In the genomic region with DNA sequence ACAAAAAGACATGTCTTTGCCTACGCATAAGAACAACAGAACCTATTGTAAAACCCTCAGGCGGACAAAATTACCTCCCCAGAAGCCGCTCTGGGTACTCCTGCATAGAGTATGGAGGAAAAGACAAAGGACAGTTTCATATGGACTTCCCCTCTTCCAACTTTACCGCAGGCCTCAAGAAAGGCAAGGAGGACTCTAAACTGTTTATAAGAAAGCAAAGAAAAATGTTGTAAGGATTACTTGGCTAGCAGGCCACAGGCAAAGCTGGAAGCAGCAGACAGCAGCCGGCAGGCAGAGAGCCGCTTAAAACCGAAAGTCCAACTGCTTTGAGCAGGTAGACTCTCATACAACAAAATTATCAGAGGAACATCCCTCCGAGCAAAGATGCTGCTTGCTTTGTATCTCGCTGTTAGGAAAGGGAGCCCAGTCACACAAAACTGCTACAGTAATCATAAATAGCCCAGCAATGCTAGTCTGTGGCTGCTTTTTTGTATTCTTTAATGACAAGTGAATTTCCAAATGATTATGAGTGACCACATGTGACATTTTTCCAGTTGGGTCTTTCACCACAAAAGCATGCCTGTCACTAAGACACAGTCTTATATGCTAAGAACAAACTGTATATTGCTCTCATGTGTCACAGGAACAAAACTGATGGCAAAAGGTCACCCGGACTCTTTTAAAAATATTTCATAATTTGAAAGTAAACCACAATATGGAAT, we compare ENCODE assay signal across 8 mouse cellular contexts. TPM values are rescaled to one million over a fixed set of nuclear protein-coding genes. Genes with fewer than 3 reads are reported as not detected.
DNase-seq lines count a peak whose midpoint lies in the region; ATAC-seq and TF ChIP-seq lines count a peak whose summit lies in the region.

No protein-coding gene starts in this region.

- H3K9ac ChIP-seq in liver, embryonic 11.5 days (ENCODE audit: low read depth, low read length), result no peak overlapping the region
- no peak overlapping the region for H3K9ac ChIP-seq in neural tube, embryonic 13.5 days

- H3K9me3 ChIP-seq in liver, embryonic 11.5 days (ENCODE audit: control insufficient read depth, low read length), result no peaks in the 10 kb centered on the region
- H3K9me3 ChIP-seq in neural tube, embryonic 13.5 days, result no peaks in the 10 kb centered on the region

- H3K27ac ChIP-seq in liver, embryonic 11.5 days (ENCODE audit: low read depth, low read length), result no peak overlapping the region
- H3K27ac ChIP-seq in neural tube, embryonic 13.5 days (replicated peaks), result no peak overlapping the region

- H3K4me3 ChIP-seq in liver, embryonic 11.5 days (ENCODE audit: low read depth, low read length), result no peak overlapping the region
- H3K4me3 ChIP-seq in neural tube, embryonic 13.5 days, result no peak overlapping the region

- no peaks in the 10 kb centered on the region for H3K36me3 ChIP-seq in liver, embryonic 11.5 days (ENCODE audit: control insufficient read depth, insufficient read depth, low read length)
- no peaks in the 10 kb centered on the region for H3K36me3 ChIP-seq in neural tube, embryonic 13.5 days

- WGBS in liver, embryonic 11.5 days, result 67% methylated on average over 10 of the region's 10 CpGs
- WGBS in neural tube, embryonic 13.5 days, result 38% methylated on average over 10 of the region's 10 CpGs

- TF ChIP-seq CTCF in brain, embryonic 14.5 days (IDR thresholded peaks at IDR 0.05; ENCODE audit: borderline replicate concordance, extremely low read depth, insufficient read depth, insufficient read length), result no peak

- H3K27me3 ChIP-seq in liver, embryonic 11.5 days (replicated peaks; ENCODE audit: control insufficient read depth, insufficient read depth, low read length), result peaks cover 3% of the 10 kb centered on the region; the same call in 1 of the 2 replicates
- peaks cover 40% of the 10 kb centered on the region for H3K27me3 ChIP-seq in neural tube, embryonic 13.5 days

- H3K4me2 ChIP-seq in liver, embryonic 11.5 days, result 0 out of 2 replicates have a peak overlapping the region, but pooled peaks have one; percentile 0
- H3K4me2 ChIP-seq in neural tube, embryonic 13.5 days, result peak overlapping the region; percentile 9; the same call in 1 of the 2 replicates

- H3K4me1 ChIP-seq in liver, embryonic 11.5 days (replicated peaks; ENCODE audit: control insufficient read depth, insufficient read depth, low read length), result peaks cover 8% of the 10 kb centered on the region; the same call in 1 of the 2 replicates
- H3K4me1 ChIP-seq in neural tube, embryonic 13.5 days (replicated peaks), result peaks cover 29% of the 10 kb centered on the region

- TF ChIP-seq POLR2A in brain, embryonic 14.5 days (IDR thresholded peaks at IDR 0.05; ENCODE audit: borderline replicate concordance, extremely low read depth, insufficient read depth, insufficient read length, poor library complexity, severe bottlenecking), result no peak

- no peak for ATAC-seq in liver, embryonic 11.5 days (replicated peaks; ENCODE audit: low FRiP score)
- ATAC-seq in inflammation-experienced regulatory T-cells, adult 6 months, result peak; percentile 12
- ATAC-seq in neural tube, embryonic 13.5 days (ENCODE audit: low read depth), result no peak

- DNase-seq in liver, embryonic 11.5 days (ENCODE audit: low spot score), result no peak
- no peak for DNase-seq in liver
- DNase-seq in brain, embryonic 14.5 days (ENCODE audit: low read depth), result peak; percentile 57
- DNase-seq in thymus, postnatal 4 days, result no peak
- no peak for DNase-seq in kidney, adult 8-10 months
- DNase-seq in frontal cortex, postnatal 25 days (ENCODE audit: low spot score in 2 of 2), result no peak

RNA-seq across cellular contexts. Expression of a gene that starts 57.7 kb away (rescaled TPM):
- 10.1 and 10.5 TPM in 2 replicates for polyA plus RNA-seq in liver, embryonic 11.5 days (2014; fragmentation: Nextera tagmentation; extraction: Ambion mirVana)
- 10.1 and 10.8 TPM in 2 replicates for polyA plus RNA-seq in brain, embryonic 14.5 days (2012; rRNA removed)
- 10 to 100 TPM; 20.8 to 32.2 (median 28.9) TPM for polyA plus RNA-seq in inflammation-experienced regulatory T-cells, adult 6 months (2017; shearing (Covaris generic))
- 12.4 and 14.8 TPM in 2 replicates for polyA plus RNA-seq in neural tube, embryonic 13.5 days (2015; fragmentation: Nextera tagmentation; extraction: Ambion mirVana)
